Mouse (Mus musculus): ENCODE measurements around the gene Ufd1.

DNA sequence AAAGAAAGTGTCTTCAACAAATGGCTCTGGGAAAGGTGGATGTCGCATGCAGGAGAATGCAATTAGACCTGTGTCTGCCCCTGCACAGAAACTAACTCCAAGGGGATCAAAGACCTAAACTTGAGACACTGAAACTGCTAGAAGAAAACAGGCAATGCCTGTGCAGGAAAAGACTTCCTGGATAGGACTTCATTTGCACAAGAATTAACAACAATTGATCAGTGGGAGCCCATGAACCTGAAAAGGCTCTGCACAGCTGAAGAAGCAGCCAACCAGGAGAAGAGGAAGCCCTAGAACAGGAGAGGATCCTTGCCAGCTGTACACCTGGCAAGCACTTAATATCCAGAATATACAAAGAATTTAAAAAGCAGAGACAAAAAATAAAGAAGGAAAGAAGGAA, 42.1 kb upstream of the Ufd1 start:
- no peak for TF ChIP-seq MYOG (IDR thresholded peaks at IDR 0.05; ENCODE audit: control insufficient read depth, extremely low read depth, insufficient read length)
- TF ChIP-seq CTCF (IDR thresholded peaks at IDR 0.05; ENCODE audit: control insufficient read depth, insufficient read depth, insufficient read length): no peak
- no peak for TF ChIP-seq MAX (IDR thresholded peaks at IDR 0.05)
- no peak for TF ChIP-seq FOSL1 (IDR thresholded peaks at IDR 0.05; ENCODE audit: insufficient read depth, low read length, poor library complexity, severe bottlenecking)
- no peak for TF ChIP-seq CEBPB (IDR thresholded peaks at IDR 0.05; ENCODE audit: low read depth)
